Mouse (Mus musculus): Measurements from ENCODE around the gene Apba2.

- no peak for TF ChIP-seq CTCF (IDR thresholded peaks at IDR 0.05; ENCODE audit: insufficient read depth, low read length)
- no peak for TF ChIP-seq POLR2A (IDR thresholded peaks at IDR 0.05; ENCODE audit: borderline replicate concordance, extremely low read depth, low read depth, low read length)
These were observed 275.4 kb downstream of the Apba2 start for GRCm38 (mm10) chr7:64776708-64777489.

Data from lung, adult 2 months (tissue).